Mouse (Mus musculus): ENCODE data around the gene Kcnc3.

DNA sequence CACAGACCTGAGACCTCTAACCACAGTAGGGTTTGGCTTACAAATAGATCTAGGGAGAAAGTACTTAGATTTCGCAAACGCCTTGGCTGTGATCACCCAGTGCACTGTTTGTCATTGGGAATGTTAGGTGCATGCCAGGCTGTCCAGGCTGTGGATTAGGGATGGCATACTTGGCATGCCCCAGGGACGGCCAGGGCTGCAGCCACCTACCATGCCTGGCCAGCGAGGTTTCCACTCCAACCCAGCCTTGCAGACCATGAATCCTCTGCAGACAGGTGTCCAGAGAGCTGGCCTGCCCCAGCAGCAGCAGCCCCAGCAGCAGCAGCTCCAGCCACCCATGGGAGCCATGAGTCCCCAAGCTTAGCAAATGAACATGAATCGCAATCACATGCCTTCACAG is 54.8 kb downstream of the Kcnc3 start:
- TF ChIP-seq POLR2A (IDR thresholded peaks at IDR 0.05; ENCODE audit: extremely low read depth, insufficient read depth, low read length) (no peak), CTCF (IDR thresholded peaks at IDR 0.05; ENCODE audit: low read depth, low read length) (no peak)
